Mouse (Mus musculus): ENCODE results near the gene Bet1l.

- no peak for TF ChIP-seq ZC3H11A (IDR thresholded peaks at IDR 0.05; ENCODE audit: borderline replicate concordance, low read depth, low read length)
- TF ChIP-seq HCFC1 (IDR thresholded peaks at IDR 0.05; ENCODE audit: borderline replicate concordance, insufficient read depth, low read length), result no peak
- no peak for TF ChIP-seq CHD2 (IDR thresholded peaks at IDR 0.05; ENCODE audit: low read depth, low read length)
- no peak for TF ChIP-seq ZNF384 (IDR thresholded peaks at IDR 0.05; ENCODE audit: low read depth, low read length)
These were observed 25.9 kb downstream of the Bet1l start for GRCm38 (mm10) chr7:140831447-140831846.
